Mouse (Mus musculus): ENCODE data around the gene Pan2. TPM values are rescaled to one million over a fixed set of nuclear protein-coding genes. Genes with fewer than 3 reads are reported as not detected.

Pan2 gene
- total and polyA plus RNA-seq, 3 experiments = 10.6 to 18.5 (median 11.0) TPM

- Histone ChIP-seq H3K9me3 (replicated peaks; ENCODE audit: low read length) (no peaks in the 10 kb centered on the region), H3K79me2 (replicated peaks; ENCODE audit: control insufficient read depth, extremely low read depth, insufficient read depth, poor library complexity, severe bottlenecking) (no peaks in the 10 kb centered on the region), H3K27me3 (replicated peaks) (no peaks in the 10 kb centered on the region), H3K4me1 (ENCODE audit: control insufficient read depth in 1 of 2, insufficient read depth in 2 of 2) (peaks cover 3 to 22% of the 10 kb centered on the region in 2 experiments; a peak in 3 of 4 replicates), H3K4me3 (replicated peaks in 1 of 3; ENCODE audit: low read depth in 2 of 3, low read length in 2 of 3, poor library complexity in 1 of 3) (peak within 1 kb of the TSS; percentile 68 to 93 (median 80)), H3K27ac (ENCODE audit: insufficient read depth, low read depth) (peak within 1 kb of the TSS; percentile 99), H3K36me3 (replicated peaks in 1 of 2; ENCODE audit: control insufficient read depth in 1 of 2, insufficient read depth in 1 of 2, low read length in 1 of 2) (peaks cover 10 to 23% of the 10 kb centered on the region in 2 experiments), H3K4me2 (ENCODE audit: insufficient read depth, low read depth, poor library complexity, severe bottlenecking) (peak within 1 kb of the TSS; percentile 73), H3K9ac (ENCODE audit: insufficient read depth, low read depth) (peak within 1 kb of the TSS; percentile 77)
- dilution Hi-C loops (cut with MboI; ENCODE audit: extremely low pct_ligation_motif_present, extremely low pct_unique_long_range_greater_than_20kb, low sequenced_read_pairs) = no loop called here
- DNase-seq (ENCODE audit: extremely low read depth) = peak; percentile 88
- in situ Hi-C loops (cut with MboI; ENCODE audit: low pct_ligation_motif_present, low pct_unique_long_range_greater_than_20kb, low sequenced_read_pairs) = no loop called here
- TF ChIP-seq ZKSCAN1 (IDR thresholded peaks at IDR 0.05; ENCODE audit: borderline replicate concordance, low read depth, low read length) (no peak), MEF2A (IDR thresholded peaks at IDR 0.05; ENCODE audit: borderline replicate concordance, low read depth, low read length) (0 out of 2 replicates have a peak, but pooled peaks have one; percentile 25), NELFE (IDR thresholded peaks at IDR 0.05; ENCODE audit: low read depth, low read length) (peak; percentile 91), ZMIZ1 (IDR thresholded peaks at IDR 0.05; ENCODE audit: low read depth, low read length) (peak; percentile 76), RCOR1 (conservative IDR thresholded peaks at IDR 0.05; ENCODE audit: low read depth, low read length) (no peak), NRF1 (IDR thresholded peaks at IDR 0.05; ENCODE audit: low read depth, low read length) (peak; percentile 46), MAX (IDR thresholded peaks at IDR 0.05; ENCODE audit: low read length) (peak; percentile 61), EP300 (IDR thresholded peaks at IDR 0.05; ENCODE audit: low read length) (no peak), HCFC1 (IDR thresholded peaks at IDR 0.05; ENCODE audit: low read depth, low read length) (peak; percentile 84), POLR2A (IDR thresholded peaks at IDR 0.05; ENCODE audit: low read depth, low read length) (peak; percentile 74), TCF12 (IDR thresholded peaks at IDR 0.05; ENCODE audit: low read depth, low read length) (peak; percentile 72), ZC3H11A (IDR thresholded peaks at IDR 0.05; ENCODE audit: low read depth, low read length) (no peak), CHD2 (IDR thresholded peaks at IDR 0.05; ENCODE audit: low read length) (no peak), IRF4 (IDR thresholded peaks at IDR 0.05; ENCODE audit: low read depth, low read length) (peak; percentile 60; the same call in 1 of the 2 replicates), ELF1 (IDR thresholded peaks at IDR 0.05; ENCODE audit: low read depth, low read length) (peak; percentile 47), SIN3A (IDR thresholded peaks at IDR 0.05; ENCODE audit: low read length) (peak; percentile 82), E2F4 (IDR thresholded peaks at IDR 0.05; ENCODE audit: insufficient replicate concordance, low read depth, low read length) (no peak), USF1 (IDR thresholded peaks at IDR 0.05; ENCODE audit: low read depth, low read length) (peak; percentile 15; the same call in 1 of the 2 replicates), UBTF (IDR thresholded peaks at IDR 0.05; ENCODE audit: low read depth, low read length) (peak; percentile 82), MXI1 (IDR thresholded peaks at IDR 0.05; ENCODE audit: low read depth, low read length) (peak; percentile 70; the same call in 1 of the 2 replicates), JUN (IDR thresholded peaks at IDR 0.05; ENCODE audit: insufficient read depth, low read depth, low read length) (no peak)
Measured at GRCm38 (mm10) chr10:128368402-128369217, 65.5 kb downstream of the Pan2 start, which contains the start of gene Coq10a. Coq10a (minus strand) TSS chr10:128368997.

Data from CH12.LX (cell line).